Mouse (Mus musculus): ENCODE results near the gene Olfr1026. TPM values are rescaled to one million over a fixed set of nuclear protein-coding genes. Genes with fewer than 3 reads are reported as not detected.

Olfr1026 gene
- not detected in 2 replicates for polyA plus RNA-seq (2015; fragmentation: Nextera tagmentation; extraction: Ambion mirVana)

DNA sequence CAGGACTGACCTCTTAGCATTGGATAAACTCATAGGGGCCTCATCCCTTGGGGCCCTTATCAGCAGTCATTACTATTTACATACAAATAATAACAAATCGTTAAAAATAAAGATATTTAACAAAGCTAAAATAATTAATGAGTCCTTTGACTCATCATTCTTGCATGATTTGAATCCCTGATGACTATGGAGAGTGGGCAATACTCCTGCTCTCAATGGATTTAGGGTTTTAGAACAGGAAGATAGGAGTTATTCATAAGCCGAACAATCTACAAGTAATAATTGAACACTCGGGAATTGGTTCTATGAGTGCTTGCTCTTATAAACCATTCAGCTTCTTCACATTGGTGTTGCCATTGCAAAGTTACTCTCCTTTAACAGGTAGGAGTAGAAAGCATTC lies at the start of gene Olfr1026:
Gene Olfr1026, plus strand, starts transcription at position 301 of the 400 bp plus-strand sequence.
- Histone ChIP-seq H3K9ac (no peak within 1 kb of the TSS), H3K27ac (replicated peaks) (no peak within 1 kb of the TSS), H3K9me3 (replicated peaks) (no peaks in the 10 kb centered on the region), H3K4me1 (replicated peaks) (no peaks in the 10 kb centered on the region), H3K27me3 (no peaks in the 10 kb centered on the region), H3K4me3 (replicated peaks) (no peak within 1 kb of the TSS), H3K4me2 (no peak within 1 kb of the TSS), H3K36me3 (replicated peaks) (no peaks in the 10 kb centered on the region)
- 66% methylated on average over 3 of the region's 3 CpGs for WGBS (ENCODE audit: insufficient replicate concordance)
- ATAC-seq (ENCODE audit: insufficient read depth): no peak

- Histone ChIP-seq H3K4me2 (no peak within 1 kb of the TSS), H3K36me3 (replicated peaks) (no peaks in the 10 kb centered on the region), H3K4me3 (replicated peaks) (no peak within 1 kb of the TSS), H3K27me3 (no peaks in the 10 kb centered on the region), H3K9ac (no peak within 1 kb of the TSS), H3K4me1 (replicated peaks) (no peaks in the 10 kb centered on the region), H3K27ac (replicated peaks) (no peak within 1 kb of the TSS), H3K9me3 (replicated peaks) (no peaks in the 10 kb centered on the region)
- ATAC-seq (ENCODE audit: insufficient read depth): no peak
- WGBS (ENCODE audit: insufficient replicate concordance): 52% methylated on average over 2 of the region's 2 CpGs
These were observed 36.0 kb upstream of the Olfr1026 start, which contains the start of gene Olfr1023 for GRCm38 (mm10) chr2:85885340-85885739. Gene Olfr1023, plus strand, starts transcription at chr2:85885640.

- no peaks in the 10 kb centered on the region for H3K27me3 ChIP-seq
- no peaks in the 10 kb centered on the region for H3K36me3 ChIP-seq (replicated peaks)
- no peak within 1 kb of the TSS for H3K27ac ChIP-seq (replicated peaks)
- no peaks in the 10 kb centered on the region for H3K4me1 ChIP-seq (replicated peaks)
- no peak within 1 kb of the TSS for H3K4me2 ChIP-seq
- ATAC-seq (ENCODE audit: insufficient read depth): no peak
- H3K9ac ChIP-seq: no peak within 1 kb of the TSS
- no peaks in the 10 kb centered on the region for H3K9me3 ChIP-seq (replicated peaks)
- H3K4me3 ChIP-seq (replicated peaks): no peak within 1 kb of the TSS
- WGBS (ENCODE audit: insufficient replicate concordance): 61% methylated on average over 3 of the region's 3 CpGs
These were observed 16.4 kb upstream of the Olfr1026 start, which contains the start of gene Olfr1024 for GRCm38 (mm10) chr2:85904952-85905351. Gene Olfr1024, minus strand, starts transcription at chr2:85905052.

DNA sequence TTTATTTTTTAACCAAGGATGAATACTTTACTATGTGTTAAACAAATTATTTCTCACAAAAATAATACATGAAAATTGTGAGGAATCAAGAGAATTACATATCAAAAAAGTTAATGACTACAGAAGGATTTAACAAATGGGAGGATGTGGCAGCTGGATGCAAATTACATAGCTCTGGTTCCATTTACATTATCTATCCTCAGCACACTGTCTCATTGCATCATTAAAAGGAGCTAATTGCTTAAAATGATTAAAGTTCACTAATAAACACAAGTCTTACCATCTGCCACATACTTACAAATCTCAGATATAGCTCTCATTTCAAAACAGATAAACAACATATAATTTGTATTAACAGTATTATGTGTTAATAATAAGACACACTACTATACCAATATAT lies 8.2 kb upstream of the Olfr1026 start:
- Histone ChIP-seq H3K4me1 (replicated peaks) (no peaks in the 10 kb centered on the region), H3K4me2 (no peak overlapping the region), H3K36me3 (replicated peaks) (no peaks in the 10 kb centered on the region), H3K27me3 (no peaks in the 10 kb centered on the region), H3K9ac (no peak overlapping the region), H3K9me3 (replicated peaks) (no peaks in the 10 kb centered on the region), H3K27ac (replicated peaks) (no peak overlapping the region), H3K4me3 (replicated peaks) (no peak overlapping the region)
- no peak for ATAC-seq (ENCODE audit: insufficient read depth)

- Histone ChIP-seq H3K4me1 (replicated peaks) (no peaks in the 10 kb centered on the region), H3K4me3 (replicated peaks) (no peak within 1 kb of the TSS), H3K27ac (replicated peaks) (no peak within 1 kb of the TSS), H3K4me2 (no peak within 1 kb of the TSS), H3K36me3 (replicated peaks) (no peaks in the 10 kb centered on the region), H3K9me3 (replicated peaks) (no peaks in the 10 kb centered on the region), H3K9ac (no peak within 1 kb of the TSS), H3K27me3 (no peaks in the 10 kb centered on the region)
- ATAC-seq (ENCODE audit: insufficient read depth): no peak
- WGBS (ENCODE audit: insufficient replicate concordance): 23% methylated on average over 1 of the region's 1 CpGs
These were observed 6.5 kb upstream of the Olfr1026 start, which contains the start of gene Olfr1025-ps1 for GRCm38 (mm10) chr2:85914893-85915292. Gene Olfr1025-ps1, plus strand, starts transcription at chr2:85915193.

DNA sequence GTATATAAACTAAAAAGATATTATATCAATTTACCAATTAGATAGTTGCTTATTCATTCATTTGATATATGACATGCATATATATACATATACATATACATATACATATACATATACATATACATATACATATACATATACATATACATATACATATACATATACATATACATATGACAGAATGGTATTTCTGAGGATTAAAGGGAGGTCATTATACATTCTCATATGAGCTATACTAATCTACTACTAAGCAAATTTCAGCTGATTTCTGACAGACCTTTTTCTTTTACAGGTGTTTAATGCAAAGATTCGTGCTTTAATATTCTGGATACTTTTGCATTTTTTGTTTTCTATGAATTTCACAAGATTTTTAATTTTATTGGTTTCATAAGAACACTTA lies 28.8 kb downstream of the Olfr1026 start, which contains the start of gene Olfr1028:
Gene Olfr1028, plus strand, starts transcription at position 301 of the 400 bp plus-strand sequence.
- no peak within 1 kb of the TSS for H3K4me2 ChIP-seq
- no peak within 1 kb of the TSS for H3K9ac ChIP-seq
- WGBS (ENCODE audit: insufficient replicate concordance): 33% methylated on average over 1 of the region's 1 CpGs
- H3K36me3 ChIP-seq (replicated peaks): no peaks in the 10 kb centered on the region
- no peak within 1 kb of the TSS for H3K4me3 ChIP-seq (replicated peaks)
- no peak for ATAC-seq (ENCODE audit: insufficient read depth)
- H3K27ac ChIP-seq (replicated peaks): no peak within 1 kb of the TSS
- H3K9me3 ChIP-seq (replicated peaks): no peaks in the 10 kb centered on the region
- H3K4me1 ChIP-seq (replicated peaks): no peaks in the 10 kb centered on the region
- H3K27me3 ChIP-seq: no peaks in the 10 kb centered on the region

- Histone ChIP-seq H3K4me3 (replicated peaks) (no peak within 1 kb of the TSS), H3K9ac (no peak within 1 kb of the TSS), H3K4me1 (replicated peaks) (no peaks in the 10 kb centered on the region), H3K27me3 (no peaks in the 10 kb centered on the region), H3K9me3 (replicated peaks) (no peaks in the 10 kb centered on the region), H3K4me2 (no peak within 1 kb of the TSS), H3K36me3 (replicated peaks) (no peaks in the 10 kb centered on the region), H3K27ac (replicated peaks) (no peak within 1 kb of the TSS)
- ATAC-seq (ENCODE audit: insufficient read depth): no peak
- WGBS (ENCODE audit: insufficient replicate concordance): 69% methylated on average over 2 of the region's 2 CpGs
These were observed 52.2 kb downstream of the Olfr1026 start, which contains the start of gene Olfr1029 for GRCm38 (mm10) chr2:85973595-85973994. Gene Olfr1029, plus strand, starts transcription at chr2:85973895.

Other genes starting within 250 kb of the Olfr1026 start
- not detected in 2 replicates for gene Olfr1006, start 242.8 kb upstream of the Olfr1026 start, polyA plus RNA-seq (2015; fragmentation: Nextera tagmentation; extraction: Ambion mirVana)
- gene Olfr1008, start 232.1 kb upstream of the Olfr1026 start, polyA plus RNA-seq (2015; fragmentation: Nextera tagmentation; extraction: Ambion mirVana): not detected in 2 replicates
- gene Olfr1009, start 206.1 kb upstream of the Olfr1026 start, polyA plus RNA-seq (2015; fragmentation: Nextera tagmentation; extraction: Ambion mirVana): not detected in 2 replicates
- not detected in 2 replicates for gene Olfr1012, start 158.8 kb upstream of the Olfr1026 start, polyA plus RNA-seq (2015; fragmentation: Nextera tagmentation; extraction: Ambion mirVana)
- not detected in 2 replicates for gene Olfr1013, start 154.5 kb upstream of the Olfr1026 start, polyA plus RNA-seq (2015; fragmentation: Nextera tagmentation; extraction: Ambion mirVana)
- not detected in 2 replicates for gene Olfr1014, start 148.8 kb upstream of the Olfr1026 start, polyA plus RNA-seq (2015; fragmentation: Nextera tagmentation; extraction: Ambion mirVana)
- gene Olfr1015, start 139.5 kb upstream of the Olfr1026 start, polyA plus RNA-seq (2015; fragmentation: Nextera tagmentation; extraction: Ambion mirVana): not detected in 2 replicates
- gene Olfr1016, start 119.0 kb upstream of the Olfr1026 start, polyA plus RNA-seq (2015; fragmentation: Nextera tagmentation; extraction: Ambion mirVana): not detected in 2 replicates
- gene Olfr1018, start 103.1 kb upstream of the Olfr1026 start, polyA plus RNA-seq (2015; fragmentation: Nextera tagmentation; extraction: Ambion mirVana): not detected in 2 replicates
- gene Olfr1019, start 76.1 kb upstream of the Olfr1026 start, polyA plus RNA-seq (2015; fragmentation: Nextera tagmentation; extraction: Ambion mirVana): not detected in 2 replicates
- not detected in 2 replicates for gene Olfr1020, start 74.5 kb upstream of the Olfr1026 start, polyA plus RNA-seq (2015; fragmentation: Nextera tagmentation; extraction: Ambion mirVana)
- not detected in 2 replicates for gene Olfr1022, start 53.0 kb upstream of the Olfr1026 start, polyA plus RNA-seq (2015; fragmentation: Nextera tagmentation; extraction: Ambion mirVana)
- not detected in 2 replicates for gene Olfr1023, start 35.9 kb upstream of the Olfr1026 start, polyA plus RNA-seq (2015; fragmentation: Nextera tagmentation; extraction: Ambion mirVana)
- not detected in 2 replicates for gene Olfr1024, start 16.5 kb upstream of the Olfr1026 start, polyA plus RNA-seq (2015; fragmentation: Nextera tagmentation; extraction: Ambion mirVana)
- gene Olfr1025-ps1, start 6.4 kb upstream of the Olfr1026 start, polyA plus RNA-seq (2015; fragmentation: Nextera tagmentation; extraction: Ambion mirVana): not detected in 2 replicates
- gene Olfr1028, start 28.9 kb downstream of the Olfr1026 start, polyA plus RNA-seq (2015; fragmentation: Nextera tagmentation; extraction: Ambion mirVana): not detected in 2 replicates
- gene Olfr1029, start 52.3 kb downstream of the Olfr1026 start, polyA plus RNA-seq (2015; fragmentation: Nextera tagmentation; extraction: Ambion mirVana): not detected in 2 replicates
- gene Olfr1030, start 57.7 kb downstream of the Olfr1026 start, polyA plus RNA-seq (2015; fragmentation: Nextera tagmentation; extraction: Ambion mirVana): not detected in 2 replicates
- not detected in 2 replicates for gene Olfr1031, start 68.7 kb downstream of the Olfr1026 start, polyA plus RNA-seq (2015; fragmentation: Nextera tagmentation; extraction: Ambion mirVana)
- not detected in 2 replicates for gene Olfr1032, start 84.0 kb downstream of the Olfr1026 start, polyA plus RNA-seq (2015; fragmentation: Nextera tagmentation; extraction: Ambion mirVana)
- 0.98 and 1.3 TPM in 2 replicates for gene Olfr1033, start 99.1 kb downstream of the Olfr1026 start, polyA plus RNA-seq (2015; fragmentation: Nextera tagmentation; extraction: Ambion mirVana)
- 0.05 TPM in 2 replicates for gene Olfr1034, start 124.3 kb downstream of the Olfr1026 start, polyA plus RNA-seq (2015; fragmentation: Nextera tagmentation; extraction: Ambion mirVana)
- not detected in 2 replicates for gene Olfr1036, start 152.4 kb downstream of the Olfr1026 start, polyA plus RNA-seq (2015; fragmentation: Nextera tagmentation; extraction: Ambion mirVana)
- not detected in 2 replicates for gene Olfr1037, start 165.8 kb downstream of the Olfr1026 start, polyA plus RNA-seq (2015; fragmentation: Nextera tagmentation; extraction: Ambion mirVana)
- gene Olfr1039, start 214.4 kb downstream of the Olfr1026 start, polyA plus RNA-seq (2015; fragmentation: Nextera tagmentation; extraction: Ambion mirVana): not detected in 2 replicates
- gene Olfr1040, start 225.2 kb downstream of the Olfr1026 start, polyA plus RNA-seq (2015; fragmentation: Nextera tagmentation; extraction: Ambion mirVana): not detected in 2 replicates
- gene Olfr1042, start 240.3 kb downstream of the Olfr1026 start, polyA plus RNA-seq (2015; fragmentation: Nextera tagmentation; extraction: Ambion mirVana): not detected in 2 replicates
- not detected in 2 replicates for gene Olfr1043, start 246.0 kb downstream of the Olfr1026 start, polyA plus RNA-seq (2015; fragmentation: Nextera tagmentation; extraction: Ambion mirVana)